ENCODE assay signal across 27 mouse cellular contexts in genomic region chr1:52751634-52752033, GRCm38 (mm10).
"Had no signal": no experiment of that assay in that cellular context is flagged by ENCODE, and none has a peak within 500 bp of the region (broad histone marks: within the 10 kb centered on the region; RNA-seq: fewer than 3 reads in every experiment).

No protein-coding gene starts in this region.

- H3K4me2 ChIP-seq: heart, embryonic 11.5 days; heart, embryonic 13.5 days; heart, embryonic 15.5 days; hindbrain, embryonic 13.5 days; hindbrain, embryonic 15.5 days; intestine, embryonic 15.5 days; kidney, embryonic 15.5 days; limb, embryonic 13.5 days; limb, embryonic 15.5 days; liver, embryonic 12.5 days had no signal

- H3K36me3 ChIP-seq: heart, embryonic 13.5 days; heart, embryonic 15.5 days; hindbrain, embryonic 13.5 days; hindbrain, embryonic 15.5 days; intestine, embryonic 15.5 days; kidney, embryonic 15.5 days; limb, embryonic 13.5 days; limb, embryonic 15.5 days; liver, embryonic 12.5 days had no signal

- H3K27ac ChIP-seq: heart, adult 2 months; heart, embryonic 15.5 days; hindbrain, embryonic 13.5 days; hindbrain, embryonic 15.5 days; hindbrain, postnatal 0 days; intestine, embryonic 15.5 days; kidney, embryonic 15.5 days; kidney, postnatal 0 days; limb, embryonic 13.5 days; limb, embryonic 15.5 days; liver, embryonic 12.5 days had no signal

- H3K9ac ChIP-seq: heart, embryonic 13.5 days; heart, embryonic 15.5 days; hindbrain, embryonic 13.5 days; hindbrain, embryonic 15.5 days; intestine, embryonic 15.5 days; kidney, embryonic 15.5 days; limb, embryonic 13.5 days; limb, embryonic 15.5 days; liver, embryonic 12.5 days had no signal

- DNase-seq: gastrocnemius, postnatal 14 days; gastrocnemius, postnatal 36 days; heart, adult 11 months; heart, adult 2 months; heart, postnatal 14 days; heart, postnatal 36 days; kidney, adult 11 months; kidney, adult 2 months; kidney, adult 9 months; kidney, postnatal 14 days; kidney, postnatal 36 days; layer of hippocampus, adult 9-11 months; layer of hippocampus, postnatal 36 days; left cerebral cortex, postnatal 4 days had no signal

- H3K9me3 ChIP-seq: heart, embryonic 13.5 days; heart, embryonic 15.5 days; hindbrain, embryonic 13.5 days; hindbrain, embryonic 15.5 days; intestine, embryonic 15.5 days; kidney, embryonic 15.5 days; limb, embryonic 13.5 days; limb, embryonic 15.5 days; liver, embryonic 12.5 days had no signal

- H3K4me1 ChIP-seq: hindbrain, embryonic 13.5 days; hindbrain, embryonic 15.5 days; intestine, embryonic 15.5 days; kidney, embryonic 15.5 days; limb, embryonic 13.5 days; limb, embryonic 15.5 days had no signal

- H3K4me3 ChIP-seq: heart, adult 2 months; heart, embryonic 13.5 days; heart, embryonic 15.5 days; hindbrain, embryonic 13.5 days; hindbrain, embryonic 15.5 days; intestine, embryonic 15.5 days; kidney, embryonic 15.5 days; limb, embryonic 13.5 days; limb, embryonic 15.5 days; liver, embryonic 12.5 days had no signal

- H3K27me3 ChIP-seq: heart, embryonic 13.5 days; heart, embryonic 15.5 days; hindbrain, embryonic 13.5 days; hindbrain, embryonic 15.5 days; intestine, embryonic 15.5 days; kidney, embryonic 15.5 days; limb, embryonic 13.5 days; limb, embryonic 15.5 days; liver, embryonic 12.5 days had no signal

- ATAC-seq: hindbrain, postnatal 0 days; inflammation-experienced regulatory T-cells, adult 6 months; intestine, embryonic 15.5 days; liver, embryonic 12.5 days had no signal
